Mouse (Mus musculus) neutrophil, adult 5-6 weeks (primary cell): ENCODE results near the gene Tmcc3. TPM values are rescaled to one million over a fixed set of nuclear protein-coding genes. Genes with fewer than 3 reads are reported as not detected.

ENCODE experiments used
- ATAC-seq: fragments of 151-379, 151-347 bp; 2 replicates; pipeline ENCODE4 v1.8.0; 2017; ENCODE audit warnings: mild to moderate bottlenecking, moderate TSS enrichment; ENCODE audit not compliant: insufficient number of reproducible peaks, poor library complexity, low FRiP score, severe bottlenecking; ENCODE audit errors: extremely low read depth
- total RNA-seq: library from RNA; stranded (forward); fragments of 200-1000 nt; gene quantifications from 2 replicates; pipeline ENCODE4 v1.2.3, GENCODE M21; 2017

The Tmcc3 gene
- total RNA-seq, 1 experiment from 2014 or later: 15.4 TPM

DNA sequence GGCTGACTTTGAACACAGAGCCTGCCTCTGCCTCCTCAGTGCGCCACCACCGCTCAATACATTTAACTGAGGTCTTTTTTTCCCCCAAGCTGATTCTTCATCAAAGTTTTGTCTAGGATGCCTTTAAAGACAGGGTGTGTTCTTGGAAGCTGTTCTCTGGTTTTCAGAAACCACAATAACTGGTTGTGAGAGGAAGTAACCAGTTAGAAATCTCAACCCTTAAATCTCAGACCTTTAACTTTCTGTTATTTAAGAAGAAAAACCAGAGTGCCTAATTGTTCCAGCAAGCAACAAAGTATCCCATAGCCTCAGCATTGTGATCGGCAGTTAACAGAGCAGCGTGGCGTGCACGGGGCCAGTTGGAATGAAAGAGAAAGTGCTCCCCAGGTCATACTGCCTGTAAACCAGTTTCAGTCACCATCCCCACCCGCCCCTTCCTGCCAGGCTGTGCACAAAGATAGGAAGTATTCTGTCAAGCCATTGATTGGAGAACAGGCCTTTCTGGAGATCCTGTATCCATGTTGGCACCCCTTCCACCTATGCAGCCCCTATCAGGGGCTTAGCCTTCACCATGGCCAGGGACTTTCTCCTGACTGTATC is 240.3 kb downstream of the Tmcc3 start:
- ATAC-seq: peak; percentile 69; the same call in 1 of the 2 replicates

DNA sequence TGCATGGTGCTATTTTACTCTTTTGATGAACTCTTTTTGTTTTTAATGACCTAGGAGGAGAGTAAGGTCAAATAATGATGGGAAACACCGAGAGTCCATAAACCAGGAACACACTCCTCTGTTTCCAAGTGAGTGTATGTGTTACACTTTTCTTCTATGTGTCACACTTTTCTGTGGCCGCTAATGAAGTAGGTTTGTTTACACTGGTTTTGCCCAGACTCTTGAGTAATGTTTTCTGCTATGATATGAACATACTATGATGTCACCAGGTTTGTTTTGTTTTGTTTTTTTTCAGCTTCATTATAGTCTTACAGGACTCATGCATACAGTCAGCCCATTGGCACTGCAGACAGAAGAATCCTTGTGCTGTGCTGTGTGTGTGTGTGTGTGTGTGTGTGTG is 243.6 kb downstream of the Tmcc3 start:
- no peak for ATAC-seq

DNA sequence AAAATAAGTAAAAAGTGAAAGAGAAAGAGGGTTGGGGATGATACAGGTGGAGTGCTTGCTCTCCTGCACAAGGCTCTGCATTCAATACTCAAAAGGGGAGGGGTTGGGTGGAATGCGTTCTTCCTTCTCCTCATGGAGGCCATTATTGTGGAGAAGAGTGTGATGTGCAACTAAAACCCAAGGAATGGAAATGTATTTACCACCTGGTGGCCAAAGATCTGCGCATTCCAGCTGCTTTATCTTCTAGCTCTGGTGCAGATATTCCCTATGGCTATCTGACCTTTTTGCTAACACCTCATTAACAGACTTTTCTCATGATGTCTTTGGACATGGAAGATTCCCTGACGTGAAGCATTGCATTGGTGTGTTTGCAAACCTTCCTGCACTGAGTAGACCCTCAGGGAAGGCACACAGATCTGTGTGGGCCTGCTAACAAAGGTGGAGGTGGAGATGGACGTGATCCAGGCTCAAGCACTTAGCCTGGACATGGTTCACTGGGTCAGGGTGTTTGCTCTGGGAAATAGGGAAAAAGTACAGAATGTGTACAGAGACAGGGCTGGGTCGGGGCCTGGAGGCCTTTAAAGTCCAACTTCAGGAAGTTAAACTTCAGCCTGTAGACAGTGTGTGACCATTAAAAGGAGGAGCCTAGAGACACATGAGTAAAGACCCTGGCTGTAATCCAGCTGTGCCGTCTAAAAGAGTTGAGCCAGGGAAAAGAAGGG is 245.8 kb downstream of the Tmcc3 start:
- no peak for ATAC-seq

DNA sequence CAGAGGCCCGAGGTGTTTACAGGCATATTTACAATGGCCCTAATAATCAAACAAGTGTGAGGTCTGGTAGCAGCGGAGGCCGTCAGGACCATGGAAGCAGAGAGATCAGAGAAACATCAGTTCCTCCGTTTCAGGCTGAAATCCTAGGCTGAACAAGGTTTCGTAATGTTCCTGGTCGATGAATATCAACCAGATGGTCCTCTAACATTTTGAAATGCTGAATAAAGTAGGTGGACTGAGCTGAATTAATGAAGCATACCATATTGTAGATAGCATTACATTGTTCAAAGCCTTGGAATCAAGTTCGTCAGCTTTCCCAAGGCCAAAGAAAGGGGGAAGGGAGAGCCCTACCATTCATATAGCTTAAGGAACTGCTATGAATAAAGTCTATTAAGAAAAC is 247.1 kb downstream of the Tmcc3 start:
- no peak for ATAC-seq

DNA sequence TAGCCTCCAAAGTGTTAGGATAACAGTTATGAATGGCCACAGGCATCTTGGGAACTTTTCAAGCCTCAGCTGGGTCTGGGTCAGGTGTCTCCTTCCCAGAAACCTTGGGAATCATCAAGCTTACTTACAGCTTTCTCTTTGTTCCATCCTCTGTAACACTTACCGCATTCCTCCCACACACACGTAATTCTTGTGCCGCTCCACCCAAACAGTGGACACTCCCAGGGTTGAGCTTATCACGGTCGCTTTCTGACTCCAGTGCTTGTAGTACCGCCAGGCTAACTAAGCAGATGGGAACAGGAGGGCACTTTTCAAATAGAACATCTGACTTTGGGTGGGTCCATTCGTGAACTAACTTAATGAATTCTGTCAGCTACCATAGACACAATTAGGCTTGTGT is 249.6 kb downstream of the Tmcc3 start:
- ATAC-seq: no peak

DNA sequence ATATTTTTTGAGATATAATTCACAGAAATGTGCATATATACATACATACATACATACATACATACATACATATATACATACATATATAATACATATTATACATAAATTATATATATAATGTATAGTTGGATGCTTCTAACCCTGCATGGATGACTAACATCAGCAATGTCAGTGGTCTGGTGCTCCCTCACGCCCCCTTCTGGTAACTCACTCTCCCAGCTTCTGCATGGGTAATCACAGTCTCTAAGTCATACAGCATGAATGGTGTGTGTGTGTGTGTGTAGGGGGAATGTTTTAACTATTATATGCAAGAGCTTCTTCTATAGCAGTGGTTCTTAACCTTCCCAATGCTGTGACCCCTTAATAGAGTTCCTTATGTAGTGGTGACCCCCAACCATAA is 250.4 kb downstream of the Tmcc3 start:
- no peak for ATAC-seq

DNA sequence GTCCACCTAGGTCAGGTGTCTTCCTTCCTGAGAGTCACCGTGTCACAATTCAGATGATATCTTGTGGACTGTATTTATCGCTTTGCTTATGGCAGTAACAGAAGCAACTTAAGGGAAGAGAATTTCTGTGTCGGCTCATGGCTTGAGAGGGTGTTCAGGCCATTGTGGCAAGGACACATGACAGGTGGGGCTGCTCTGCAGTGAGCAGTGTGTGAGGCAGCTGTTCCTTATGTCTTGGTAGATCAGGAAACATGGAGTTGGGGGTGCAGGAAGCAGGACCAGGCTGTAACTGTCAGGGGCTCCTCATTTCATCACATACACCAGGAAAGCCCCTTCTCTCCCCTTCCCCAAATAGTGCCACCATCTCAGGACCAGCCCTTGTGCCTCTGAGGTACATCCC is 251.2 kb downstream of the Tmcc3 start:
- ATAC-seq: no peak

DNA sequence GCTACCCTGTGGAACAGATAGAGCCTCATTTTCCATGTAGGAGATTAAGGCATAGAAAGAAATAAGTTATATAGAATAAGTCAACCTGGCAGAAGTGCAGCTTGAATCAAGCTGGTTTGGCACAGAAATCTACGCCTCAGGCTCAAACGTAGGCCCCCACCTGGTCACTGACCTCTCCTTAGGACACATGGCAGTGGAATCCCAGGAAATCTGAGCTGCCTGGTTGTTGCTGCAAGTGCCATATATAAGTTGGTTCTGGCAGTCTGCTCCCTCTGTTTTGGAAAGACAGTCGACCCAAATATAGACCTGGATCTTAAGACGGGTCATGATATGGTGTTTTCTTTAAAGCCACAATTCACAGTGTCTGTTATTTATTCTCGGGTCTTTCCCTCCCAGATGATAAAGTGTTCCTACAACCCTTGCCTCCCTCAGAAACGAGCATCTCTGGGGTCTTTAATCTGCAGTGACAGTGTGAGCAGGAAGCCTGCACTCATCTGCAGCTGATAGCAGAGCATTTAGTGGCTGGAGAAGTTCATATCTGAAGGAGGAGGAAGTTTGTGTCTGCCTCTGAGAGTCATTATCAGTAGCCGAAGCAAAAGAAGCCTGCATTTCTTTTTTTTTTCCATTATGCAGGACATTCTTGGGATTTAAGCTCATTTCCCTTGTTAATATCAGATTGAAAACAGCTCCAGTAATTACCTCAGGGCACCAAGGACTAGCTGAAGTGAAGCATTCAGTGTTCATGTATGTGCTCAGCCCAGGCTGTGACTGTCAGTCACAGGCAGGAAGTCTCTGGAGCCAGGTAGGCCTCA is 253.9 kb downstream of the Tmcc3 start:
- no peak for ATAC-seq

DNA sequence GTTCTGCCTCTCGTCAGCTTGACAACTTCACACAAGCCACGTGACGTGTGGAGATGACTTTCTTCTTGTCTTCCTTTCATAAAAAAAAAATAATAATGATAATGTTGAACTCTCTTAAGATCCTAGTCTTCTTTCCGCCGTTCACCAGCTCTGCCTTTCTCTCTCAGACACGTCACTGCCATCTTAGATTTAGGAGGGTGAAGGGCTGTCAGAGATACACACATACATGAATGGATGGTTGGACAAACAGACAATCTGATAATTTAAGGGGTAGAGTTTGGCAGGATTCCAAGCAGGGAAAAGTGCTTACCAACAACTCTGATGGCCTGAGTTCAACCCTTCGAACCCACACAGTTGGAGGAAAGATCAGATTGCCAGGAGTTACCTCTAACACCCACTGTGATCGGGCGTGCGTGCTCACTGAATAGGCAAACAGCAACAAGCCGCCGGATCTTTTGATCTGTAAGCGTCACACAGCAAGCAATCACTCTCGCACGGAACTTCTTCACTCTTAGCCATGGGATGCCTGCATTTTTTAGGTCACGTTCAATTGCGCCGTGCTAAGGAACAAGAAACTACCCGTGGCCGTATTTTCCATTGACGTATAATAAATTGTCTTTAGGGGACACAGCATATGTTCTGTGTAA is 254.6 kb downstream of the Tmcc3 start:
- ATAC-seq: no peak

DNA sequence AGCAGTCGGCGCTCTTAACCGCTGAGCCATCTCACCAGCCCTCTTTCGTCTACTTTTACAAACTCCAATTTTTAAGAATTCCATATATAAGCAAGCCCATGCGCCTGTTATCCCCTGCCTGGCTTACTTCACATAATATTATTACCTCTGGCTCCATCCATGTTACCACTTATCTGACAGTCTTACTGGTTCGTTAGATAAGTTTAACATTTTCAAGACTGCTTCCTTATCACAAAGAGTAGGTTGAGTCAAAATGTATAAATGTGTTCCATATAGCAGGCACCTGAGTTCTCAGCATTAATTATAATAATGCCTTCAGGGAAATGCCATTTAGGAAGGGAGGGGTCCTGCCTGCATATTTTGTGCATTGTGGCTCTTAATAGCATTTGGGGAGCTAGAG is 255.5 kb downstream of the Tmcc3 start:
- no peak for ATAC-seq

DNA sequence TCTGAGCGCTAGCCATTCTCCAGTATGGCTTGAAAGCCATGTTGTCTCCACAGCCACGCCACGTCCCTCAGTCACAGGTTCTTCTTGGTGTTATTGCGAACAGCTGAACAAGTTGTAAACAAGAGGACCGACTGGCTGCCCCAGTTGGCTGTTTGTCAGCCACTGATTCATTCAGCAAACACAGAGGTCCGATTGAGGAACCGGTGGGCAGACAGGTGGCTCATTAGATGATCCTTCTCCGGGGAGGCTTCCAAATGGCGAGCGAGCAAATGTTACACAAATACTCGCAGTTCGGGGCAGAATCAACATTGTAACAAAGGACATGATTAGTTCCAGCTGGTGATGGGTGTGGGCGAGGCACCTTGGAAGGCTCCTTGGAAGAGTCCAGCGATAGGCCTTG is 256.2 kb downstream of the Tmcc3 start:
- no peak for ATAC-seq

DNA sequence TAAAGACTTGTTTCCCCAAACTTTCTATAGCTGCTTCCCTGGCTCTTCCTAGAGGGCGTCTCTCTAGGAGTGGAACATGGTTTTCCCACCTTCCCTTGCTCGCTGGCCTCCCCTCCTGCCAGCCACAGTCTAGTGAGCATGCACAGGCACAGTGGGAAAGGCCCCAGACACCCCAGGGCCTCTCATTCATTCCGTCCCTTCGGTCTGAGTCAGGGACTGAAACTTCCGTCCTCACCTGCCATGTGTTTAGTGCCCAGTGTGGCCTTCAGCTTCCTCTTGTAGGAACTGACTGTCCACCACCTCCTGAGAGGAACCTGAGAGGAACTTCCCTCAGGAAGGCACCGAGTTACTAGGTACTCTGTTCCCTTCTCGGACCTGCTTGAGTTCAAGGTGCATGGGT is 257.1 kb downstream of the Tmcc3 start:
- ATAC-seq: no peak

DNA sequence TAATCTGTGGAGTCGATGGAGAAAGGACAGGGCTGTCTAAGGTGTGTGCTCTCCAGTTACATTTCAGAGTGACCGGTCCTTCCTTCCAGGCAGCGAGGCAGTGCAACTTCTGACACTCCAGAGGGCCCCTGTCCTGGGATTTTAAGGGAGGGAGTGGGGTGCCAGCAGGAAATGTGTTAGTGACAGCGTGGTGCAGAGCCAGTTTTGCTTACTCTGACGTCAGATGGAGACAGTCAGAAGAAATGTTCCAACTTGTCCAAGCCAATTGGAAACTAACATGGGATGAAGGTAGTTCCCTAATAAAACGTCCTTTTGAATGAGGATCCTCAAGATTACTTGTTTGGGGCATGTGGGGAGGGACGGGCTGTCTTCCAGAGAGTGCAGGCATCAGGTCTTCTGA is 258.0 kb downstream of the Tmcc3 start:
- ATAC-seq: no peak

DNA sequence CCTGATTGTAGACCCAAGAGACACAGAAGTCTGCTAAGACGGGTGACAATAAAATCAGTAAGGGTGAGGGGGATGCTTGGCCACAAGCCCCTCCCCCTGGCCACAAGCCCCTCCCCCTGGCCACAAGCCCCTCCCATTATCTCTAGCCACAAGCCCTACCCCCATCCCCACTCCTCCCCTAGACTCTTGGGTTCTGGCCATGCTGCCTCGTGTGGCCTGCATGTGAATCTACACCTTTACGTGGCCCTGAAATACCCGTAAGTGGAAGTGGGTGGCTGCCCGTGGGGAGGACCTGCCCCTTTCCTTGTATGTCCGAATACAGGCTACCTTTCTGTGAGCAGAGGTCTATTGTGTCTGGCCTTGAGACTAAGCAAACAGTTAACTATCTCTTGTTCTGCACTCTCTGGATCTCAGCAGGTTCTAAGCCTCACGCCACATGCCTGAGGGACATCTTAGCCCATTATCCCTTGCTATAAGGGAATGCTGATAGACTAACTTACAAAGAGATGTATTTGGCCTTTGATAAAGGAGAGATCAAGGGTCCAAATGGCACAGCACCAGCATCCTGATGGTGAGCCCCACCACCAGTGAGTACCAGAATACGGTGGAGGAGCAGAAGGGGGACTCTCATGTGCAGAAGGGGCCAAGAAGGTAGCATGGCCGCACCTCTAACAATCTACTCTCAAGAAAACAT is 260.3 kb downstream of the Tmcc3 start:
- 0 out of 2 replicates have a peak, but pooled peaks have one; percentile 9 for ATAC-seq

DNA sequence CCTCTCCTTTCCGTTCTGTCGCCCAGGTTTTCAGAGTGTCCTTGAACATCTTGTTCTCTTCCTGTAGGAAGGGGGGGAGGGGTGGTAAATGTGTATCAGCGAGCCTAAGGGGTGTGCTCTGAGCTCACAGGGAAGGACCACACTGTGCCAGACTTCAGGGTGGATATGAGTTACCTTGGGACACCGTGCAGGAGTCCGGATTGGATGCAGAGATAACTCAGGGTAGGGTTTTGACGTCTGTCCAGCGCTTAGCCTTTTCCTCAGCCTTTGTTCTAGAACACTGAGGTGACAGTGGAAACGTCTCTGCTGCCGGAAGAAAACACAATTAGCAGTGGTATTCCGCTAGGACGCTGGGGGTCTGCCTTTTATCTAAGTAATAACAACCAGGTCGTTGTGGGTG is 261.0 kb downstream of the Tmcc3 start:
- ATAC-seq: no peak

DNA sequence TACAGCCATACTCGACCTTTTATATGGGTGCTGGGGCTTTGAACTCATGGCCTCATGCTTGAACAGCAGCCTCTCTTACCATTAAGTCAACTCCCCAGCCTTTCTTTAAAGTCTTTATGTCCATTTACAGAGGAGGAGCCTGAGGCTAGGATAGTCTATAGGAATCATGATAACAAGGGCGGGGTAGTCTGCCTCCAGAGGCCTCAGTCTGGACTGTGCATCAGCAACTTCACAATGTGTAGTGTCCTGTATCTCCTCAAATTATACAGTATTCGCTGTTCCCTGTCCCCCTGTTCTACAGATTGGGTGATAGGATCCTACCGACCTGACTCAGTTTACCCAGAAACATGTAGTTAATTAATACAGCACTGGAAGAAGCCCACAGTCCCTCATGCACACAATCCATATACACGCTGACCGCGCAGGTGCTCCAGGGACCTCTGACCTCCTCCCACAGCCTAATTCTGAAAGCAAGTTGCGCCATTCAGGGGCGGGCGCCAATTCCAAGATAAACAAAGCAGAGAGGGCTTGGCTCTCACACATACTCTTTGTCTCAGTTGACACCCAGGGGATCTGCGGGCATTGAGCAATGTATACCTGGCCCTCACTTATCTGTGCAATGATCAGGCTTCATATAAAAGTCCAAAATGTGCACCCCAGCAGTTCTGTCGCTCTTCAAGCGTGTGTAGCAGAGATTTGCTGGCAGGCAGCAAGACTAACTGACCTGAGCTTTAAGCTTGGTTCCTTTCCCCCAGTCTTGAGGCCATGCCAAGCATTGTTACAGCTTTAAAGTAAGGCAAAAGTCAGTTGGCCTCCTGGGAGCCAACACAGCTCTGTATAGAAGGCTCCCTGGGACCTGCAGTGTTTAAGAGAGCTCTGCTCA is 262.9 kb downstream of the Tmcc3 start:
- ATAC-seq: no peak

DNA sequence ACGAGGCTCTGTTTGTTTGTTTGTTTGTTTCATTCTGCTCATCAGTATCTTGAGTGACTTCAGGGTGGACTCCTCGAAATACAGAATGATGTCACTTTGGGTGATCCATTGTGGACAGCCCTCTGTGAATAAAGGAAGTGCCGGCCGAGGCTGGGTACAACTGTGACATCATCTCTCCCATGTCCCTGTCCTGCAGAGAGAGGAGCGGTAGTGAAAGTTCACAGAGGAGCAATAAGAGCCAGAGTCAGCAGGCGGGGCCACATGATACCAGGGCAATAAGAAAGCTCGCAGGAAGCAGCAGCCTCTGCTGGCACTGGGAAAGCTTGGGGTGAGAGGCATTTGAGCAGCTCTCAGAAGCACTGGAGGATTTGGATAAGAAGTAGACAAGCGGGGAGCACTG is 264.2 kb downstream of the Tmcc3 start:
- ATAC-seq: no peak

DNA sequence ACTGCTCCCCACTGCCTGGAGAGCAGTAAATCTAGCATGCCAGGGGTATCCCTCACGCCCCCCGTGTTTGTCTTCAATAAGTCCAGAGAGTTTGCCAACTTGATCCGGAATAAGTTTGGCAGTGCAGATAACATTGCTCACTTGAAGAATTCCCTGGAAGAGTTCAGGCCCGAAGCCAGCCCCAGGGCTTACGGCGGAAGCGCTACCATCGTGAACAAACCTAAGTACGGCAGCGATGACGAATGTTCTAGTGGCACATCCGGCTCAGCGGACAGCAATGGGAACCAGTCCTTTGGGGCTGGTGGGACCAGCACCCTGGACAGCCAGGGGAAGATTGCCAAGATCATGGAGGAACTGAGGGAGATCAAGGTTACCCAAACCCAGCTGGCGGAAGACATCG is 267.1 kb downstream of the Tmcc3 start:
- no peak for ATAC-seq
